Mouse (Mus musculus): ENCODE data around the gene Exosc3. TPM values are rescaled to one million over a fixed set of nuclear protein-coding genes. Genes with fewer than 3 reads are reported as not detected.
"Not testable (repeated sequence)": the region's sequence is repeated elsewhere in the genome, so short reads cannot be mapped to it uniquely, and the experiment has no call there.

The Exosc3 gene
- 10 to 100 TPM; 34.0 to 38.2 TPM for total RNA-seq (2021)
- long read RNA-seq, experiment 1, transcript Exosc3-201 (4 exons, 1,077 nt), result major isoform, 40 of 44 reads
- long read RNA-seq, experiment 1, partial matches to known transcripts, result 3 of 44 reads
- long read RNA-seq, experiment 1, other reads (novel, unspliced or antisense), result 1 of 44 reads
- long read RNA-seq, experiment 2, transcript Exosc3-201 (4 exons, 1,077 nt), result major isoform, 14 of 14 reads
- long read RNA-seq, experiment 2, partial matches to known transcripts, result 0 of 14 reads
- long read RNA-seq, experiment 2, other reads (novel, unspliced or antisense), result 0 of 14 reads

- DNase-seq, result peak; percentile 67 to 73
Observed at GRCm38 (mm10) chr4:45342286-45343155, at the start of gene Exosc3. TSS of gene Exosc3 (minus strand) at chr4:45342732.

- no peak for DNase-seq
Observed at GRCm38 (mm10) chr4:45392099-45392498, 49.6 kb upstream of the Exosc3 start.

- DNase-seq, result not testable (repeated sequence)
Observed at GRCm38 (mm10) chr4:45387296-45387695, 44.8 kb upstream of the Exosc3 start.

- not testable (repeated sequence) for DNase-seq
Observed at GRCm38 (mm10) chr4:45382133-45382532, 39.6 kb upstream of the Exosc3 start.

- not testable (repeated sequence) for DNase-seq
Observed at GRCm38 (mm10) chr4:45380903-45381580, 38.5 kb upstream of the Exosc3 start.

- no peak for DNase-seq
Observed at GRCm38 (mm10) chr4:45376573-45376972, 34.0 kb upstream of the Exosc3 start.

- no peak for DNase-seq
Observed at GRCm38 (mm10) chr4:45374879-45375278, 32.3 kb upstream of the Exosc3 start.

GRCm38 (mm10) chr4:45371261-45371660 is 28.7 kb upstream of the Exosc3 start:
- DNase-seq, result no peak

- DNase-seq, result no peak
Observed at GRCm38 (mm10) chr4:45356653-45357052, 14.1 kb upstream of the Exosc3 start.

GRCm38 (mm10) chr4:45341669-45342249 is 773 bp downstream of the Exosc3 start, which contains the start of gene Dcaf10:
TSS of gene Dcaf10 (plus strand) at chr4:45342101.
- DNase-seq, result peak; percentile 96 to 97

- DNase-seq, result no peak
Observed at GRCm38 (mm10) chr4:45341226-45341625, 1.3 kb downstream of the Exosc3 start.

GRCm38 (mm10) chr4:45332466-45332865 is 10.1 kb downstream of the Exosc3 start:
- DNase-seq, result no peak

- peak; percentile 7 to 26 for DNase-seq
Observed at GRCm38 (mm10) chr4:45331139-45331538, 11.4 kb downstream of the Exosc3 start.

GRCm38 (mm10) chr4:45320159-45320816 is 22.2 kb downstream of the Exosc3 start:
- DNase-seq, result peak; percentile 89 to 92

- DNase-seq, result no peak
Observed at GRCm38 (mm10) chr4:45311056-45311455, 31.5 kb downstream of the Exosc3 start.

- DNase-seq, result no peak
Observed at GRCm38 (mm10) chr4:45308606-45309005, 33.9 kb downstream of the Exosc3 start.

- peak; percentile 27 to 54 for DNase-seq
Observed at GRCm38 (mm10) chr4:45308046-45308445, 34.5 kb downstream of the Exosc3 start.

GRCm38 (mm10) chr4:45305536-45305935 is 37.0 kb downstream of the Exosc3 start:
- no peak for DNase-seq

GRCm38 (mm10) chr4:45296662-45297564 is 45.6 kb downstream of the Exosc3 start, which contains the start of gene Trmt10b:
TSS of gene Trmt10b (plus strand) at chr4:45297127.
- DNase-seq, result peak; percentile 73 to 74

GRCm38 (mm10) chr4:45287906-45288305 is 54.6 kb downstream of the Exosc3 start:
- DNase-seq, result no peak
